Mouse (Mus musculus) ES-E14 (cell line): Measurements from ENCODE around the gene Cyp2c40. TPM values are rescaled to one million over a fixed set of nuclear protein-coding genes. Genes with fewer than 3 reads are reported as not detected.

Experiments
- DNase-seq: peaks from one replicate; pipeline ENCODE4 v3.0.0-alpha.2; 2013; ENCODE audit warnings: low read depth, low spot score
- H3K27ac ChIP-seq: 2 replicates; pipeline ENCODE4 v1.5.1; 2012; ENCODE audit warnings: low read depth, mild to moderate bottlenecking, low read length, moderate library complexity, mixed read lengths; ENCODE audit not compliant: poor library complexity, insufficient read depth, severe bottlenecking
- H3K36me3 ChIP-seq: 2 replicates; pipeline ENCODE4 v1.6.1; 2012; ENCODE audit warnings: mild to moderate bottlenecking, low read length, moderate library complexity, mixed read lengths; ENCODE audit not compliant: control insufficient read depth, poor library complexity, insufficient read depth, severe bottlenecking
- H3K4me1 ChIP-seq, 2 experiments: fragments of 150-350 bp in 1 of 2; sonication (generic) in 1 of 2; 2 replicates each; pipeline ENCODE4 v1.6.1; 2012; ENCODE audit warnings: low read length in 2 of 2, mild to moderate bottlenecking in 1 of 2, mixed read lengths in 1 of 2; ENCODE audit not compliant: control insufficient read depth in 2 of 2, insufficient read depth in 2 of 2, poor library complexity in 1 of 2
- H3K4me3 ChIP-seq, 2 experiments: fragments of 150-350 bp in 1 of 2; sonication (generic) in 1 of 2; 2 replicates each; pipeline ENCODE4 v1.5.1; 2012; ENCODE audit warnings: low read length in 2 of 2, low read depth in 1 of 2, mild to moderate bottlenecking in 1 of 2, mixed read lengths in 1 of 2; ENCODE audit not compliant: insufficient read depth in 1 of 2, poor library complexity in 1 of 2, severe bottlenecking in 1 of 2
- H3K9ac ChIP-seq: 2 replicates; pipeline ENCODE4 v1.6.1; 2012; ENCODE audit warnings: low read depth, mild to moderate bottlenecking, low read length, mixed read lengths; ENCODE audit not compliant: poor library complexity, insufficient read depth, severe bottlenecking
- H3K9me3 ChIP-seq: fragments of 150-350 bp; sonication (generic); 2 replicates; pipeline ENCODE4 v1.6.1; 2012; ENCODE audit warnings: low read depth, mild to moderate bottlenecking, low read length; ENCODE audit not compliant: control insufficient read depth, insufficient read depth
- CHD2 ChIP-seq: IDR thresholded peaks from 2 replicates; pipeline ENCODE4 v1.6.1; 2014; ENCODE audit warnings: mild to moderate bottlenecking, low read depth, low read length, inconsistent platforms
- HCFC1 ChIP-seq: IDR thresholded peaks from 2 replicates; pipeline ENCODE4 v1.6.1; 2012; ENCODE audit warnings: low read length, inconsistent platforms, borderline replicate concordance; ENCODE audit not compliant: insufficient read depth
- MAFK ChIP-seq: IDR thresholded peaks from 2 replicates; pipeline ENCODE4 v1.6.1; 2014; ENCODE audit warnings: mild to moderate bottlenecking, low read depth, low read length, inconsistent platforms; ENCODE audit not compliant: insufficient read depth
- ZC3H11A ChIP-seq: IDR thresholded peaks from 2 replicates; pipeline ENCODE4 v1.6.1; 2012; ENCODE audit warnings: low read depth, mild to moderate bottlenecking, inconsistent platforms, low read length, borderline replicate concordance
- ZNF384 ChIP-seq: IDR thresholded peaks from 2 replicates; pipeline ENCODE4 v1.6.1; 2012; ENCODE audit warnings: low read depth, low read length, inconsistent platforms
- in situ Hi-C, 2 experiments: fragments of 600-800 bp; cut with MboI; formaldehyde crosslinking; loops; one replicate each; pipeline ENCODE4 v1.15.1; 2025; ENCODE audit warnings: low sequenced_read_pairs in 2 of 2, inconsistent platforms in 1 of 2; ENCODE audit not compliant: unreplicated experiment in 2 of 2
- total RNA-seq: library from RNA; depleted of rRNA; stranded (reverse); fragments of 300-350 nt; gene quantifications from 2 replicates; pipeline ENCODE4 v1.2.3, GENCODE M21; 2012; rRNA removed

Cyp2c40 gene
- total RNA-seq, 1 experiment = not detected

- in situ Hi-C loops = no loop called here
- H3K27ac ChIP-seq = no peak within 1 kb of the TSS
- H3K36me3 ChIP-seq = no peaks in the 10 kb centered on the region
- H3K4me3 ChIP-seq = no peak within 1 kb of the TSS
- no peak for DNase-seq
- H3K9me3 ChIP-seq = peaks cover 3% of the 10 kb centered on the region; the same call in 1 of the 2 replicates
- H3K4me1 ChIP-seq = no peaks in the 10 kb centered on the region
- H3K9ac ChIP-seq = no peak within 1 kb of the TSS
- TF ChIP-seq ZC3H11A (no peak), ZNF384 (no peak), HCFC1 (no peak), CHD2 (no peak), MAFK (no peak)
Observed at GRCm38 (mm10) chr19:39740920-39741319, 71.7 kb downstream of the Cyp2c40 start, which contains the start of gene Cyp2c68. TSS of gene Cyp2c68 (minus strand) at chr19:39741054.

Other genes with a start within 250 kb of the Cyp2c40 start
- not detected in 2 replicates for gene Cyp2c67, start 163.8 kb downstream of the Cyp2c40 start, total RNA-seq
- gene Cyp2c68, start 71.8 kb downstream of the Cyp2c40 start, total RNA-seq = not detected in 2 replicates
- gene Cyp2c69, start 74.0 kb upstream of the Cyp2c40 start, total RNA-seq = 0.22 and 0.63 TPM in 2 replicates
- gene Cyp2c37, start 179.6 kb upstream of the Cyp2c40 start, total RNA-seq = not detected in 2 replicates